Mouse (Mus musculus): ENCODE measurements around the gene Ivd. TPM values are rescaled to one million over a fixed set of nuclear protein-coding genes. Genes with fewer than 3 reads are reported as not detected.

The Ivd gene
- polyA plus RNA-seq, 1 experiment from 2014 or later = 52.2 TPM

- 90% methylated on average over 8 of the region's 8 CpGs for WGBS
- Histone ChIP-seq H3K9me3 (ENCODE audit: control insufficient read depth, low read length) (no peaks in the 10 kb centered on the region), H3K4me3 (ENCODE audit: low read length) (no peak overlapping the region), H3K4me1 (ENCODE audit: control insufficient read depth, insufficient read depth, low read depth, low read length) (no peaks in the 10 kb centered on the region), H3K36me3 (ENCODE audit: control insufficient read depth, insufficient read depth, low read length) (peaks cover 10% of the 10 kb centered on the region; the same call in 1 of the 2 replicates), H3K4me2 (ENCODE audit: low read length) (no peak overlapping the region), H3K27ac (ENCODE audit: low read depth, low read length) (no peak overlapping the region), H3K9ac (ENCODE audit: low read depth, low read length) (no peak overlapping the region), H3K27me3 (replicated peaks; ENCODE audit: control insufficient read depth, insufficient read depth, low read length) (no peaks in the 10 kb centered on the region)
- ATAC-seq = no peak
These were observed 13.6 kb downstream of the Ivd start for GRCm38 (mm10) chr2:118875316-118875715.

DNA sequence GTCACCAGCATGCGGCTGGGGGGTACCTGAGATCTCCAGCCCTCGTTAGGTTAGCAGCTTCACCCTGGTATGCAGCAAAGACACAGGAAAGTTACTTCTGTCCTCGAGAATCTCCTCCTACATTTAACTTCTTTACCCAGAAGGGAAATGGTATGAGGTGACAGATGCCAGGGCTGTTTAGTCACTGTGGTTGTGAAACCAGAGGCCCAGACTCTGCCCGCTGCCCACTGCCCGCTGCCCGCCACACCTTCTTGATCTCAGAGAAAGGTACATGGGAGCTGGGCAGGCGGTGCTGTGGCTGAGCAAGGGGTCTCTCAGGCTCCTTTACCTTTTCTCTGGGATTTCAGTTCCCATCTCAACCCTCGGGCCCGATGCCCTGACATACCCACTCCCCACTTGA, 14.7 kb downstream of the Ivd start:
- H3K9me3 ChIP-seq (ENCODE audit: control insufficient read depth, low read length) = no peaks in the 10 kb centered on the region
- ATAC-seq = no peak
- H3K4me3 ChIP-seq (ENCODE audit: low read length) = no peak overlapping the region
- 98% methylated on average over 9 of the region's 9 CpGs for WGBS
- H3K27me3 ChIP-seq (replicated peaks; ENCODE audit: control insufficient read depth, insufficient read depth, low read length) = no peaks in the 10 kb centered on the region
- no peak overlapping the region for H3K27ac ChIP-seq (ENCODE audit: low read depth, low read length)
- no peak overlapping the region for H3K9ac ChIP-seq (ENCODE audit: low read depth, low read length)
- H3K4me1 ChIP-seq (ENCODE audit: control insufficient read depth, insufficient read depth, low read depth, low read length) = no peaks in the 10 kb centered on the region
- peaks cover 7% of the 10 kb centered on the region; the same call in 1 of the 2 replicates for H3K36me3 ChIP-seq (ENCODE audit: control insufficient read depth, insufficient read depth, low read length)
- H3K4me2 ChIP-seq (ENCODE audit: low read length) = no peak overlapping the region

DNA sequence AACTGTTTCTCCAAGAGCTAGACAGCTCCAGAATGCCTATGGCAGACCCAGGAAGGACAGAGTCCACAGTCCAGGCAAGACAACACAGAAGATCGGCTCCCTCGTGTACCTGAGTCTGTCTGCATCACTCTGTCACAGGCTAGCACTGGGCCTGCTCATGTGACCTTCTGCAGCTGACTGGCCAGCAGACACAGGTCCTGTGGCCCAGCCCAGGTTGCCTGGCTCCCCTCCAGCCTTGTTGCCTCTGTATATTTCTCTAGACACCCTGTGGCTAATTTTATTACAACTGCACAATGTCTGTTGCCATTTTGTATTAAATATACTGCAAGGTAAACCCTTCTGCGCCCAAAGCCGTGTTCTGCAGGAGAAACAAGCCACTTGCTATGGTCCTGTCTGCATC, 19.3 kb downstream of the Ivd start:
- peaks cover 3% of the 10 kb centered on the region; the same call in 1 of the 2 replicates for H3K4me1 ChIP-seq (ENCODE audit: control insufficient read depth, insufficient read depth, low read depth, low read length)
- no peak overlapping the region for H3K9ac ChIP-seq (ENCODE audit: low read depth, low read length)
- 86% methylated on average over 4 of the region's 4 CpGs for WGBS
- H3K27me3 ChIP-seq (replicated peaks; ENCODE audit: control insufficient read depth, insufficient read depth, low read length) = peaks cover 10% of the 10 kb centered on the region
- H3K27ac ChIP-seq (ENCODE audit: low read depth, low read length) = no peak overlapping the region
- no peak for ATAC-seq
- H3K9me3 ChIP-seq (ENCODE audit: control insufficient read depth, low read length) = no peaks in the 10 kb centered on the region
- H3K4me3 ChIP-seq (ENCODE audit: low read length) = no peak overlapping the region
- H3K4me2 ChIP-seq (ENCODE audit: low read length) = no peak overlapping the region
- H3K36me3 ChIP-seq (ENCODE audit: control insufficient read depth, insufficient read depth, low read length) = peaks cover 7% of the 10 kb centered on the region; the same call in 1 of the 2 replicates

DNA sequence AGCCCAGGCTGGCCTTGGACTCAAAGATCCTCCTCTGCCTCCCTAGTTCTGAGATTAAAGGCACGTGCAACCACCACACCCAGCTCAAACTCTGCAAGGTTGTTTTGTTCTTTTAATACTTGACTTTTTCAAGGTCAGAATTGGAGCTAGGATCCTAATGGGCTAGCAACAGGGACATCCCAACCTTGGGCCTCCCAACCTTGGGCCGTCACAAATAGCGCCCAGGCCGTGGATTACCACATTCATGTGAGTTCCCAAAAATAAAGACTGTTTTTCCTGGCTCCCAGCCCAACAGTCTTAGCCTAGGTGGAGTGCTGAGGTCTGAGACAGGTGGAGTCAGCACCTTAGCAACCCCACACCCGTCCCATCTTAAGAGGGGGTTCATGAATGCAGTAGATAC, 20.2 kb downstream of the Ivd start:
- no peak overlapping the region for H3K9ac ChIP-seq (ENCODE audit: low read depth, low read length)
- H3K4me3 ChIP-seq (ENCODE audit: low read length) = no peak overlapping the region
- 88% methylated on average over 5 of the region's 5 CpGs for WGBS
- H3K4me1 ChIP-seq (ENCODE audit: control insufficient read depth, insufficient read depth, low read depth, low read length) = peaks cover 3% of the 10 kb centered on the region; the same call in 1 of the 2 replicates
- no peak for ATAC-seq
- peaks cover 12% of the 10 kb centered on the region for H3K27me3 ChIP-seq (replicated peaks; ENCODE audit: control insufficient read depth, insufficient read depth, low read length)
- no peak overlapping the region for H3K27ac ChIP-seq (ENCODE audit: low read depth, low read length)
- no peak overlapping the region for H3K4me2 ChIP-seq (ENCODE audit: low read length)
- H3K36me3 ChIP-seq (ENCODE audit: control insufficient read depth, insufficient read depth, low read length) = peaks cover 7% of the 10 kb centered on the region; the same call in 1 of the 2 replicates
- H3K9me3 ChIP-seq (ENCODE audit: control insufficient read depth, low read length) = no peaks in the 10 kb centered on the region

DNA sequence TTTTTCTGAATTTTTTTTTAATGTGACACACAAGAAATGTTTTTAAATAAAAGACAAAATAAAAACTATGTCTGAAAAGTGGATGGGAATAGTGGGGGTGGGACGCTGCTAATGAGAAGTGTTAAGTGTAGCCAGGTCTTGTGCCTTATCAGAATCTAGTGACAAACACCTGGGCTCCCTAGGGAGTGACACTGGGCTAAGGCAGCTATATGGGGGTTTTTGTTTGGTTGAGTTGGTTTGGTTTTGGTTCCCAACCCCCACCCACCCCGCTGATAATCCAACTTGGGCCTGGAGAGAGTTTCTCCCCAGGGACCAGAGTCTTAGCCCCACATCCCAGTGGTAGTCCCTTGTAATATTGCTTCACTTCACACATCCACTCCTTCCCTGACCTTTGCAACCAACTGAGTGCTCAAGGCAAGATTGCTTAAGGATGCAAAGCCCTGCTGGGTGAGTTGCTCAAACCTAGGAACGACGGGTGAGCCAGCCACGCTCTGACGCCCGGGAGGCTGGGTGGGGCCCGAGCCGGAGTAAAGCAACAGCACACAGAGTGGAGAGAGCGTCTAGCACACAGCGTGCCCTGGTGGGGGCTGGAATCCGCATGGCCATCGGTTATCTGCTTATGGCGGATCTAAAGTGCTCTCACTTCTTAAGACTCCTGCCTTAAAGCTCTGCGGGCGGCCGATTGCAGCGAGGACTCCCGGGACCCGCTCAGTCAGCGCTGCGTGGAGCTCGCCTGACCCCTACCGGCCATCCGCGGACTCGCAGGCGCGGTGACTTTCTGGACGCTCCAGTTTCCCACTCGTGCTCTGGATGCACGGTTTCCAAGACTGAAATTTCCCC, 21.3 kb downstream of the Ivd start:
- no peaks in the 10 kb centered on the region for H3K9me3 ChIP-seq (ENCODE audit: control insufficient read depth, low read length)
- H3K36me3 ChIP-seq (ENCODE audit: control insufficient read depth, insufficient read depth, low read length) = no peaks in the 10 kb centered on the region; the same call in 1 of the 2 replicates
- ATAC-seq = peak; percentile 82
- H3K27me3 ChIP-seq (replicated peaks; ENCODE audit: control insufficient read depth, insufficient read depth, low read length) = peaks cover 12% of the 10 kb centered on the region
- H3K27ac ChIP-seq (ENCODE audit: low read depth, low read length) = no peak overlapping the region
- peak overlapping the region; percentile 88 for H3K4me2 ChIP-seq (ENCODE audit: low read length)
- peak overlapping the region; percentile 52 for H3K9ac ChIP-seq (ENCODE audit: low read depth, low read length)
- WGBS = 2% methylated on average over 32 of the region's 32 CpGs
- H3K4me1 ChIP-seq (ENCODE audit: control insufficient read depth, insufficient read depth, low read depth, low read length) = peaks cover 5% of the 10 kb centered on the region
- H3K4me3 ChIP-seq (ENCODE audit: low read length) = peak overlapping the region; percentile 45

DNA sequence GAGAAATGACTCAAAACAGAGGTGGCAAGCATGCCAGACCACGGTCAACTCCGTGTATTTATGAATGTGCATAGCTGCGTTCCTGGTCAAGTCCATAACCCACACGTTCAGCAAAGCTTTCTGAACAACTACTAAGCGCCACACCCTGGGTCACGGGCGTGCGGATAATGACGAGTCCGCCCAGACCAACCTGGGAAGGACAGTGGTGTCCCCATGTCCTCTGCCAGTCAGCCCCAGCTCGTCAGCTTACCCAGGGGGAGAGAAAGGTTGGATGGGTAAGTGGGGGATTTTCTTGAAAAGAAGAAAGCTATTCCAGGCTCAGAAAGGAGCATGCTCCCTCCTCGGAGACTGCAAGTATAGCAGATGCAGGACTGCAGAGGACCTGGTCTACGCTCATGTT, 25.7 kb downstream of the Ivd start:
- Histone ChIP-seq H3K27me3 (replicated peaks; ENCODE audit: control insufficient read depth, insufficient read depth, low read length) (peaks cover 16% of the 10 kb centered on the region), H3K4me1 (ENCODE audit: control insufficient read depth, insufficient read depth, low read depth, low read length) (peaks cover 5% of the 10 kb centered on the region), H3K4me2 (ENCODE audit: low read length) (peak overlapping the region; percentile 44), H3K9me3 (ENCODE audit: control insufficient read depth, low read length) (no peaks in the 10 kb centered on the region), H3K9ac (ENCODE audit: low read depth, low read length) (no peak overlapping the region), H3K27ac (ENCODE audit: low read depth, low read length) (no peak overlapping the region), H3K36me3 (ENCODE audit: control insufficient read depth, insufficient read depth, low read length) (no peaks in the 10 kb centered on the region), H3K4me3 (ENCODE audit: low read length) (no peak overlapping the region)
- ATAC-seq = no peak
- 71% methylated on average over 13 of the region's 13 CpGs for WGBS

- 0 out of 2 replicates have a peak, but pooled peaks have one; percentile 35 for ATAC-seq
- Histone ChIP-seq H3K4me2 (ENCODE audit: low read length) (peak overlapping the region; percentile 44), H3K27ac (ENCODE audit: low read depth, low read length) (no peak overlapping the region), H3K4me1 (ENCODE audit: control insufficient read depth, insufficient read depth, low read depth, low read length) (peaks cover 5% of the 10 kb centered on the region), H3K9me3 (ENCODE audit: control insufficient read depth, low read length) (no peaks in the 10 kb centered on the region), H3K9ac (ENCODE audit: low read depth, low read length) (peak overlapping the region; percentile 27; the same call in 1 of the 2 replicates), H3K27me3 (replicated peaks; ENCODE audit: control insufficient read depth, insufficient read depth, low read length) (peaks cover 17% of the 10 kb centered on the region), H3K36me3 (ENCODE audit: control insufficient read depth, insufficient read depth, low read length) (no peaks in the 10 kb centered on the region), H3K4me3 (ENCODE audit: low read length) (no peak overlapping the region)
- 29% methylated on average over 14 of the region's 14 CpGs for WGBS
These were observed 26.2 kb downstream of the Ivd start for GRCm38 (mm10) chr2:118887845-118888548.

- Histone ChIP-seq H3K9me3 (ENCODE audit: control insufficient read depth, low read length) (no peaks in the 10 kb centered on the region), H3K27me3 (replicated peaks; ENCODE audit: control insufficient read depth, insufficient read depth, low read length) (peaks cover 22% of the 10 kb centered on the region), H3K4me2 (ENCODE audit: low read length) (no peak overlapping the region), H3K27ac (ENCODE audit: low read depth, low read length) (no peak overlapping the region), H3K4me3 (ENCODE audit: low read length) (no peak overlapping the region), H3K36me3 (ENCODE audit: control insufficient read depth, insufficient read depth, low read length) (no peaks in the 10 kb centered on the region), H3K4me1 (ENCODE audit: control insufficient read depth, insufficient read depth, low read depth, low read length) (peaks cover 3% of the 10 kb centered on the region), H3K9ac (ENCODE audit: low read depth, low read length) (no peak overlapping the region)
- 95% methylated on average over 4 of the region's 4 CpGs for WGBS
- ATAC-seq = no peak
These were observed 29.4 kb downstream of the Ivd start for GRCm38 (mm10) chr2:118891173-118891572.

All from hindbrain, embryonic 16.5 days (tissue).